Mouse (Mus musculus): Measurements from ENCODE around the gene Vmn2r42.
"Not testable (repeated sequence)": the region's sequence is repeated elsewhere in the genome, so short reads cannot be mapped to it uniquely, and the experiment has no call there.

Gene Vmn2r42

DNA sequence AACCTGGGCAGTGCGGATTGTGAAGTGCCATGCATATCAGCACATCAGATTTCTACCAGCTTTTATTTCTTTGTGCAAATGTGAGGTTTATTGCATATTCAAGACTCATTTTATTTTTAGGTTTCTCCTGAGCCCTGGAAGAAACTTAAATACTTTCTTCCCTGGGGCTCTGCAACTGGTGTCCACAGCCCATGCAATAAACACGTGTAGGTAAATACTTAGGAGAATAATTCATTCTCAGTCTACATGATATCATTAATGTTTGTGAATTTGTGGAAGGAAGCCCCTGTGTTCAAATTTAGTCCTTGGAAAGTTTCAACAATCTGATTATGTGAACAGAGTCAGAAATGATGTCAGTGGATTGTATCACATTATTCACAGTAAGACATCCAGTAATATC lies at the start of gene Vmn2r42:
TSS of gene Vmn2r42 (minus strand) at position 101 of the 400 bp plus-strand sequence.
- not testable (repeated sequence) for H3K4me3 ChIP-seq (replicated peaks; ENCODE audit: low read length); H3K27me3 ChIP-seq (ENCODE audit: insufficient read depth, low read length); H3K36me3 ChIP-seq (ENCODE audit: insufficient read depth, low read length); H3K4me1 ChIP-seq (replicated peaks; ENCODE audit: low read depth, low read length); H3K9me3 ChIP-seq (ENCODE audit: low read length)

DNA sequence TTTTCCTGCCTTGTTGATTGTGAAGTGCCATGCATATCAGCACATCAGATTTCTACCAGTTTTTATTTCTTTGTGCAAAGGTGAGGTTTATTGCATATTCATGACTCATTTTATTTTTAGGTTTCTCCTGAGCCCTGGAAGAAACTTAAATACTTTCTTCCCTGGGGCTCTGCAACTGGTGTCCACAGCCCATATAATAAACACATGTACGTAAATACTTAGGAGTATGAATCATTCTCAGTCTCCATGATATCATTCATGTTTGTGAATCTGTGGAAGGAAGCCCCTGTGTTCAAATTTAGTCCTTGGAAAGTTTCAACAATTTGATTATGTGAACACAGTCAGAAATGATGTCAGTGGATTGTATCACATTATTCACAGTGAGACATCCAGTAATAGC lies 38.6 kb downstream of the Vmn2r42 start, which contains the start of gene Vmn2r41:
TSS of gene Vmn2r41 (minus strand) at position 101 of the 400 bp plus-strand sequence.
- H3K4me1 ChIP-seq (replicated peaks; ENCODE audit: low read depth, low read length); H3K36me3 ChIP-seq (ENCODE audit: insufficient read depth, low read length); H3K27me3 ChIP-seq (ENCODE audit: insufficient read depth, low read length); H3K9me3 ChIP-seq (ENCODE audit: low read length); H3K4me3 ChIP-seq (replicated peaks; ENCODE audit: low read length): not testable (repeated sequence)

All from E14TG2a.4 (cell line).